ENCODE assay signal across 22 mouse cellular contexts in the genomic region with DNA sequence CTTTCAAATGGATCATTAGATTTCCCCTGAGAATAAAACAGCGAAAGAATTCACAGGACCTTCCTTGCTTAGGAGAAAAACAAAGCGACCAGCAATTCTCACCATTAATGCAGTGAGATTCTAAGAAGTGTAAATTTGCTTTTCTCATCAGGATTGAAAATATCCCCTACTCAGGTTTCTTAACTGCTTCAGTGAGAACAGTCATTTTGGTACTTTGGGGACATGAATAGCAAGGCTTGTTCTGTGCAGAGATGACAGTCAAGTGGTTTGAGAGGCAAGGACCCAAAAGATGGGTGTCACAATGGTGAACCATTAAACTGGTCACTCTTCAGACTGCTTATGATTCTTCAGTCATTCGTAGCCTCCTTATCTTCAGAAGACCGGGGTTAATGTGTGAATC.
DNase-seq lines count a peak whose midpoint lies in the region; ATAC-seq and TF ChIP-seq lines count a peak whose summit lies in the region.
"Had no signal": no experiment of that assay in that cellular context is flagged by ENCODE, and none has a peak within 500 bp of the region (broad histone marks: within the 10 kb centered on the region; RNA-seq: fewer than 3 reads in every experiment).

No protein-coding gene starts in this region.

- dilution Hi-C loops in CH12.LX (cut with MboI; ENCODE audit: extremely low pct_ligation_motif_present, extremely low pct_unique_long_range_greater_than_20kb, low sequenced_read_pairs) = no loop called here

- 85% methylated on average over 4 of the region's 4 CpGs for WGBS in hindbrain, embryonic 14.5 days
- WGBS in hindbrain, embryonic 13.5 days = 85% methylated on average over 4 of the region's 4 CpGs
- WGBS in intestine, embryonic 14.5 days = 93% methylated on average over 4 of the region's 4 CpGs
- 85% methylated on average over 4 of the region's 4 CpGs for WGBS in intestine, embryonic 16.5 days
- 94% methylated on average over 4 of the region's 4 CpGs for WGBS in midbrain, embryonic 11.5 days
- WGBS in midbrain, embryonic 13.5 days = 82% methylated on average over 4 of the region's 4 CpGs

- TF ChIP-seq POLR2A in CH12.LX (IDR thresholded peaks at IDR 0.05; ENCODE audit: low read depth, low read length) = no peak

- 0 out of 2 replicates have a peak, but pooled peaks cover 7% of the 10 kb centered on the region for H3K36me3 ChIP-seq in hindbrain, embryonic 14.5 days (replicated peaks; ENCODE audit: control insufficient read depth, insufficient read depth)
- peaks cover 23% of the 10 kb centered on the region for H3K36me3 ChIP-seq in hindbrain, embryonic 13.5 days
- no peaks in the 10 kb centered on the region for H3K36me3 ChIP-seq in intestine, embryonic 14.5 days (ENCODE audit: control insufficient read depth, insufficient read depth, low read length)
- H3K36me3 ChIP-seq in intestine, embryonic 16.5 days (ENCODE audit: control insufficient read depth, insufficient read depth, low read length) = no peaks in the 10 kb centered on the region
- no peaks in the 10 kb centered on the region for H3K36me3 ChIP-seq in midbrain, embryonic 11.5 days (ENCODE audit: control insufficient read depth, insufficient read depth, low read length)
- peaks cover 22% of the 10 kb centered on the region for H3K36me3 ChIP-seq in midbrain, embryonic 13.5 days
- no peaks in the 10 kb centered on the region for H3K36me3 ChIP-seq in CH12.LX (replicated peaks in 1 of 2; ENCODE audit: control insufficient read depth in 1 of 2, insufficient read depth in 1 of 2, low read length in 1 of 2)
- H3K36me3 ChIP-seq: G1E had no signal

- no peak overlapping the region for H3K4me3 ChIP-seq in hindbrain, embryonic 14.5 days (replicated peaks; ENCODE audit: low read length)
- H3K4me3 ChIP-seq in hindbrain, embryonic 13.5 days = no peak overlapping the region
- H3K4me3 ChIP-seq in intestine, embryonic 14.5 days (ENCODE audit: low read depth, low read length) = no peak overlapping the region
- no peak overlapping the region for H3K4me3 ChIP-seq in intestine, embryonic 16.5 days (ENCODE audit: low read length)
- H3K4me3 ChIP-seq in midbrain, embryonic 11.5 days (ENCODE audit: low read depth, low read length) = no peak overlapping the region
- H3K4me3 ChIP-seq in midbrain, embryonic 13.5 days (replicated peaks) = no peak overlapping the region
- no peak overlapping the region for H3K4me3 ChIP-seq in CH12.LX (replicated peaks in 1 of 3; ENCODE audit: low read depth in 2 of 3, low read length in 2 of 3, poor library complexity in 1 of 3)

- peaks cover 4% of the 10 kb centered on the region; the same call in 1 of the 2 replicates for H3K4me1 ChIP-seq in hindbrain, embryonic 14.5 days (replicated peaks; ENCODE audit: control insufficient read depth, insufficient read depth, low read length)
- no peaks in the 10 kb centered on the region for H3K4me1 ChIP-seq in hindbrain, embryonic 13.5 days (replicated peaks)
- H3K4me1 ChIP-seq in intestine, embryonic 14.5 days (replicated peaks; ENCODE audit: control insufficient read depth, insufficient read depth, low read length) = no peaks in the 10 kb centered on the region
- no peaks in the 10 kb centered on the region for H3K4me1 ChIP-seq in intestine, embryonic 16.5 days (ENCODE audit: control insufficient read depth, insufficient read depth, low read length)
- no peaks in the 10 kb centered on the region for H3K4me1 ChIP-seq in midbrain, embryonic 11.5 days (ENCODE audit: control insufficient read depth, insufficient read depth, low read length)
- no peaks in the 10 kb centered on the region for H3K4me1 ChIP-seq in midbrain, embryonic 13.5 days (replicated peaks)
- peaks cover 13 to 21% of the 10 kb centered on the region in 2 experiments for H3K4me1 ChIP-seq in CH12.LX (ENCODE audit: control insufficient read depth in 1 of 2, insufficient read depth in 2 of 2)

- TF ChIP-seq RAD21 in CH12.LX (IDR thresholded peaks at IDR 0.05; ENCODE audit: low read depth, low read length) = no peak

- in situ Hi-C loops in CH12.LX (cut with MboI; ENCODE audit: low pct_ligation_motif_present, low pct_unique_long_range_greater_than_20kb, low sequenced_read_pairs) = no loop called here

- no peak for TF ChIP-seq CTCF in CH12.LX (conservative IDR thresholded peaks at IDR 0.05 in 1 of 2, IDR thresholded peaks at IDR 0.05 in 1 of 2; ENCODE audit: low read depth in 2 of 2, low read length in 2 of 2)

- H3K27ac ChIP-seq in hindbrain, embryonic 14.5 days = 0 out of 2 replicates have a peak overlapping the region, but pooled peaks have one; percentile 38
- no peak overlapping the region; the same call in 1 of the 2 replicates for H3K27ac ChIP-seq in hindbrain, embryonic 13.5 days
- H3K27ac ChIP-seq in intestine, embryonic 14.5 days (ENCODE audit: low read depth) = no peak overlapping the region
- no peak overlapping the region for H3K27ac ChIP-seq in intestine, embryonic 16.5 days (ENCODE audit: low read length)
- no peak overlapping the region for H3K27ac ChIP-seq in midbrain, embryonic 11.5 days (ENCODE audit: low read depth, low read length)
- H3K27ac ChIP-seq in midbrain, embryonic 13.5 days = no peak overlapping the region
- H3K27ac ChIP-seq in CH12.LX (ENCODE audit: insufficient read depth, low read depth) = no peak overlapping the region

- TF ChIP-seq EP300 in CH12.LX (IDR thresholded peaks at IDR 0.05; ENCODE audit: low read length) = peak; percentile 61

- H3K9ac ChIP-seq in hindbrain, embryonic 14.5 days = no peak overlapping the region
- H3K9ac ChIP-seq in hindbrain, embryonic 13.5 days = no peak overlapping the region
- H3K9ac ChIP-seq in intestine, embryonic 14.5 days (ENCODE audit: low read length) = no peak overlapping the region
- no peak overlapping the region for H3K9ac ChIP-seq in intestine, embryonic 16.5 days (ENCODE audit: low read depth, low read length)
- no peak overlapping the region for H3K9ac ChIP-seq in midbrain, embryonic 11.5 days (ENCODE audit: low read length)
- no peak overlapping the region for H3K9ac ChIP-seq in midbrain, embryonic 13.5 days (replicated peaks)
- H3K9ac ChIP-seq in CH12.LX (ENCODE audit: insufficient read depth, low read depth) = no peak overlapping the region

- no peak for DNase-seq in hindbrain, embryonic 14.5 days (ENCODE audit: low spot score)
- peak; percentile 6 for DNase-seq in intestine, embryonic 14.5 days (ENCODE audit: low spot score)
- DNase-seq in midbrain, embryonic 11.5 days (ENCODE audit: low spot score, missing footprints) = peak; percentile 41
- DNase-seq in CH12.LX (ENCODE audit: extremely low read depth) = peak; percentile 39
- DNase-seq in heart, postnatal 4 days = no peak
- DNase-seq: adrenal gland, adult 2 months; adrenal gland, adult 8-10 months; adrenal gland, postnatal 10 days; adrenal gland, postnatal 14 days; adrenal gland, postnatal 25 days; adrenal gland, postnatal 36 days; B cell, adult 2 months; cerebellum, adult 11 months; cerebellum, adult 11-12 months; cerebellum, adult 18-20 months had no signal

- H3K4me2 ChIP-seq in hindbrain, embryonic 14.5 days (replicated peaks) = no peak overlapping the region
- no peak overlapping the region for H3K4me2 ChIP-seq in hindbrain, embryonic 13.5 days
- H3K4me2 ChIP-seq in intestine, embryonic 14.5 days (ENCODE audit: low read length) = no peak overlapping the region
- no peak overlapping the region for H3K4me2 ChIP-seq in intestine, embryonic 16.5 days (ENCODE audit: low read depth, low read length)
- H3K4me2 ChIP-seq in midbrain, embryonic 11.5 days = no peak overlapping the region
- H3K4me2 ChIP-seq in midbrain, embryonic 13.5 days (replicated peaks) = no peak overlapping the region
- H3K4me2 ChIP-seq in CH12.LX (ENCODE audit: insufficient read depth, low read depth, poor library complexity, severe bottlenecking) = peak overlapping the region; percentile 8; the same call in 1 of the 2 replicates

- no peaks in the 10 kb centered on the region for H3K27me3 ChIP-seq in hindbrain, embryonic 14.5 days (ENCODE audit: control insufficient read depth, insufficient read depth, low read length)
- H3K27me3 ChIP-seq in hindbrain, embryonic 13.5 days = no peaks in the 10 kb centered on the region
- no peaks in the 10 kb centered on the region for H3K27me3 ChIP-seq in intestine, embryonic 14.5 days (replicated peaks; ENCODE audit: control insufficient read depth, insufficient read depth, low read length)
- H3K27me3 ChIP-seq in intestine, embryonic 16.5 days (replicated peaks; ENCODE audit: control insufficient read depth, insufficient read depth, low read length) = no peaks in the 10 kb centered on the region
- no peaks in the 10 kb centered on the region for H3K27me3 ChIP-seq in midbrain, embryonic 11.5 days (ENCODE audit: control insufficient read depth, insufficient read depth, low read length)
- no peaks in the 10 kb centered on the region for H3K27me3 ChIP-seq in midbrain, embryonic 13.5 days
- no peaks in the 10 kb centered on the region for H3K27me3 ChIP-seq in CH12.LX (replicated peaks)
- H3K27me3 ChIP-seq: Patski had no signal

- H3K79me2 ChIP-seq in CH12.LX (replicated peaks; ENCODE audit: control insufficient read depth, extremely low read depth, insufficient read depth, poor library complexity, severe bottlenecking) = no peaks in the 10 kb centered on the region

- ATAC-seq in hindbrain, embryonic 14.5 days (ENCODE audit: low FRiP score) = no peak
- no peak for ATAC-seq in hindbrain, embryonic 13.5 days (ENCODE audit: low FRiP score)
- no peak for ATAC-seq in intestine, embryonic 14.5 days (replicated peaks; ENCODE audit: low FRiP score, low TSS enrichment, low read depth)
- ATAC-seq in intestine, embryonic 16.5 days = no peak
- no peak for ATAC-seq in midbrain, embryonic 11.5 days (ENCODE audit: low FRiP score)
- ATAC-seq in midbrain, embryonic 13.5 days = no peak
- ATAC-seq: activated CD4-positive, CD25-positive, alpha-beta regulatory T cell, adult 4 months; CD4-positive, CD25-positive, alpha-beta regulatory T cell, adult 4 months; Patski had no signal

- no peaks in the 10 kb centered on the region for H3K9me3 ChIP-seq in hindbrain, embryonic 14.5 days (ENCODE audit: control insufficient read depth, low read length)
- no peaks in the 10 kb centered on the region for H3K9me3 ChIP-seq in hindbrain, embryonic 13.5 days
- H3K9me3 ChIP-seq in intestine, embryonic 14.5 days (ENCODE audit: control insufficient read depth, low read length) = no peaks in the 10 kb centered on the region
- no peaks in the 10 kb centered on the region for H3K9me3 ChIP-seq in intestine, embryonic 16.5 days (ENCODE audit: control insufficient read depth, low read length)
- H3K9me3 ChIP-seq in midbrain, embryonic 11.5 days (ENCODE audit: control insufficient read depth, low read length) = no peaks in the 10 kb centered on the region
- no peaks in the 10 kb centered on the region for H3K9me3 ChIP-seq in midbrain, embryonic 13.5 days
- no peaks in the 10 kb centered on the region for H3K9me3 ChIP-seq in CH12.LX (replicated peaks; ENCODE audit: low read length)
- H3K9me3 ChIP-seq: G1E had no signal

TF ChIP-seq in CH12.LX, 34 proteins besides CTCF, POLR2A, EP300 and RAD21 (continues in another document):
- TF ChIP-seq TCF12 (IDR thresholded peaks at IDR 0.05; ENCODE audit: low read depth, low read length) (0 out of 2 replicates have a peak, but pooled peaks have one; percentile 1), TBP (conservative IDR thresholded peaks at IDR 0.05; ENCODE audit: low read depth, low read length) (0 out of 2 replicates have a peak, but pooled peaks have one; percentile 44), ZMIZ1 (IDR thresholded peaks at IDR 0.05; ENCODE audit: low read depth, low read length) (peak; percentile 79), IRF4 (IDR thresholded peaks at IDR 0.05; ENCODE audit: low read depth, low read length) (peak; percentile 71; the same call in 1 of the 2 replicates)

Comparison
In these comparisons a context has a peak if more than half of its experiments do, and no peak if none do; other contexts are left out.
1. DNase-seq: peak in intestine, embryonic 14.5 days (single experiment), midbrain, embryonic 11.5 days (single experiment) and CH12.LX (single experiment); none in hindbrain, embryonic 14.5 days (single experiment) and heart, postnatal 4 days (single experiment).